Mouse (Mus musculus) adrenal gland, postnatal 4 days (tissue): Measurements from ENCODE around the gene Acp2. TPM values are rescaled to one million over a fixed set of nuclear protein-coding genes. Genes with fewer than 3 reads are reported as not detected.

Source experiments
- DNase-seq, 2 experiments: peaks; one replicate each; pipeline ENCODE4 v3.0.0; 2021 to 2022; ENCODE audit warnings: low spot score in 2 of 2, mixed read lengths in 2 of 2
- total RNA-seq, 2 experiments: library from RNA; stranded (reverse); gene quantifications; 2 replicates each; pipeline ENCODE4 v1.2.3; 2021

Gene Acp2
- total RNA-seq, 2 experiments from 2014 or later = 47.3 TPM

DNA sequence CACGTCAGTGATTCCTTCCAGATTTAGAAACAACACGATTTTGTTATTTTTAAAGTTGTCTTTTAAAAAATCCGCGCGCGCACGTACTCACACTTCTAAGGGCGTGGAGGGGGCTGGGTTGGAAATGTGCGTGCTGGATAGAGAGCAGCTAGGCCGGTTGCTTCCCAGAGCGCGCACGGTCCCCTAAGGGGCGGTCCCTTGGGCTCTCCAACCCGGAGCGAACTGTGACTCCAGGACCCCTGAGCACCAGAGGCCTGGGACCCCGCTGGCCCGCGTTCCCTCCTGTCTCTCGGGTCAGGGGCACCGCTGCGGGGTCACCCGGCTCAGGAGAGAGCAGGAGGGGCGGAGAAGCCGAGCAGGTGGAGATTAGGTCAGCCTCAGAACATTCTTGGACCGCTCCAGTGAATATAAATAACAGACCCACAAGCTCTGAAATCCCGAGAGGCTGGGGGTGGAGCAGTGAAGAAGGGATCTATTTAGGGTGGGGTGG is 53.0 kb downstream of the Acp2 start, which contains the start of gene Pacsin3:
Gene Pacsin3 (plus strand): TSS at position 294 of the 490 bp plus-strand sequence.
- no peak for DNase-seq

DNA sequence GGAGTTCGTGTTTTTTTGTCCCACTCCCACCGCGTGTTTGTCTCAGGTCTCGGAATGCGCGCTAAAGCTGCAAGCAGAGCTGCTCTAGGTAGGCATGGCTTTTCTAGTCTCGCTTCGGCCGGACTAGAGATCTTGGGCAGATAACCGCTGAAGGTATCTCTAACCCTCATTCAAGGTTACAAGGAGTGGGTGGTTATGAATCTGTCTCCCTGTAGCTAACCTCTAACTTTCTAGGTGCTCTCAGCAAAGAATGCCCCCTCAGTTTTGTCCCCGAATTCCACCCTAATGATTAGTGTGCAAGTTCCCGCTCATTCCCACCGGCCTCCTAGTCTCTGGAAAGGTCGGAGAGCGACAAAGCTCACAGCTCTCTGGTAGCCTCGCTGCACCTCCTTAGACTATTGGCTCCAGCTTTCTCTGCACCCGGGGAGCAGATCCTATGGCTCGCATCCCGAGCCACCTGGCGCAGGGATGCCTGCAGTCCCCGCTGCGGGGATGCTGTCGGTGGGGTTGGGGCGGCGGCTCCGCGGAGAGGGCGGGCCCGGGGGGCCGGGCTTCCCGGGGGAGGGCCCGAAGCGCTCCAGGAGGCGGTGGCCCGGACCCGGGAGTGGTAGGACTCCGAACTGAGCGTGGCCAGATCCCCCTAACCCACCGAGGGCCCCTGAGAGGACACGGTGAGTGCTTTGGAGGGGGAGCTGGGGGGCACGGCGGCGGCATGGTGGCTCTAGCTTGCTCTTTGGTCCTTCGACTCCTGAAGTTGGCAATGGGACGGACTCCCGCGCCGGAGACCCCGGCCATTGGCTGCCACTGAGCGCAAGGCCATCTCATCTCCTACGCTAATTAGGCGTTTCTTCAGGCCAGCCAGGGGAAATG is 53.8 kb downstream of the Acp2 start:
- peak in 1 of 2 experiments; percentile 43 for DNase-seq

DNA sequence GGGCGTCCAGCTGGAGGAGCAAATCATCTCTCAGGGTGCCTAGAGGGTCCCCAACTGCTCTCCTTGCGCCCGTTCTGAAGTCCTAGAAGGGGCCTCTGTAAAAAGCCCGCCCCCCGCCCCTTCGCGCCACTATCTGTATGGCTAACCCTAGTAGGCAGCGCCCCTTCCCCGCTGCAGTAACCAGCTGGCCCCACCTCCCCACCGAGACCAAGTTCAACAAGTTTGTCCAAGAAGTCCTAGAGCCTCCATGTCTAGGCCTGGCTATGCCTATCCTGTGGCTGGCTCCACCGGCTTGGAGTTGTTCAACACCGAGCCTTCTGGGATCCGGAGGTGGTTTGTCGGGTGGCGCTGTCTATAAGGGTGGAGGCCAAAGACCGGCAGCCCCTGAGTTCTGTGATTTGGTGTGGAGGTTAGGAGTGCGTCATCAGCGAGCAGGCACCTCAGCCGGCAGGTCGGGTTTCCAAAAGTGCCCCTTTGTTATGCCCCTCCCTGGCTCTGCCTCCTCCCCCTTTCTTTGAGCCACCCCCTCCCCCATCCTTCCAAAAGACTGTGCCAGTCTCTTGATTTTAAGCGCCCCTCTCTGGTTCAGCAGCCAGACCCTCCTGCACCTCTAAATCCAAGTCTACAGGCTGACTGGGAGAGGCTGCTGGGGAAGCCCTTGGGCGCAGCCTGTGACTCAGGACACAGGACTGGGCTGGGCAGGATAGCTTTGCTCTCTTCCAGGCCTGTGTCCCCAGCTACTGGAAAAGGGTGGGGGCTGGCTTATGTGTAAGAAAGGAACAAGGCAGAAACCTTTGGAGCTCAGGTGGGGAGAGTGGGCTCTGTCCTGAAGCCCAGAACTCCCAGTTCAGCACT is 54.7 kb downstream of the Acp2 start:
- DNase-seq = no peak

DNA sequence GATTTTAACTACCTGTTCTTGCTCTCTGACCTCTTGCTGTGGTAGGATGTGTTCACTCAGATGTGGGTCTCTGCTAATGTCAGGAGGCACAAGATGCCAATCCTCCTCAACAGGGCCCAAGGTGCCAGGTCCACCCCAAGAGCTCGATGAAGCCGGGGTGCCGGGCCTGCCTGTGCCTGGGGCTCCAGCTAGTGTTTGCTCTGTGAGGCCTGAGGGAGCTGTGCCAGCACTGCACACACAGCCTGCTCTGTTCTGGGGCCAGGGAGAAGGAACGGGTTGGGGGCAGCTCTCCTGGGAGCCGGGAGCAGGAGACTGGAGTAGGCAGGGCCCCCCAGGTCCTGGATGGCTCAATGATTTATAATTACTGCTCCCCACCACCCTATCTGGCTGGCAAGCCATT is 55.4 kb downstream of the Acp2 start:
- DNase-seq = no peak

DNA sequence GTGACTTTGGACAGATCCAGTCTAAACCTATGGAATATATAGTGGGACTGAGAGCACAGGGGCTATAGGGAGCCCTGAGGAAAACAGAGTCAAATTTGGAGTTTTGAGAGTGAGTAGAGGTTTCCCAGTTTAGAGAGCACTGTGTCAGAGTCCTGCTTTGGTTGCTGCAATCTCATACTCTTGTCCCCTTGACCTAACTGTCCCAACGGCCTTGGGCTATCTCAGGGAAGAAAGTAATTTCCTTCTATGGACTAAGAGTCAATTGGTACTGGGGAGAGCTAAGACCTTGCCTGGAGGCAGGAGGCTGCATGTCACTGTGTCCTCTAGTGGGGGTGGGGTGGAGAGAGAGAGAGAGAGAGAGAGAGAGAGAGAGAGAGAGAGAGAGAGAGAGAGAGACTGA is 56.1 kb downstream of the Acp2 start:
- no peak for DNase-seq

DNA sequence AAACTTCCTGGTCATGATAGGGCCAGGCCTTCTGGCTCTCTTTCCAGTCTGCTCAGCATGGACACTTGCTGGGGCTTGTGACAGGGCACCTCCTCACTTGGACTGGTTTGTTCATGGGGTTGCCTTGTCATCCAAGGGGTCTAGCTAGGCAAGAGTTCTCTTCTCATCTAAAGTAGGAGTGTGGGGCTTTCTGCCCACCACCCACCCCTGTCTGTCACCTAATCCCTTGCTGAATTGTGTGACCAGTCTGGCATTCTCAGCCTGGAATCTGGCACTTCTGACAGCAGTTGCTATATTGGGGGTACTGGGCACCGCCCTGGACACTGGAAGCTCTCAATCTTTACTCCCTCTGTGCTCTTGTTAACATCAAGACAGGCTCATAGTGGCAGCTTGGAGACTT is 56.8 kb downstream of the Acp2 start:
- no peak for DNase-seq

Other genes with a start within 250 kb of the Acp2 start
- gene Rapsn, start 167.3 kb upstream of the Acp2 start, total RNA-seq = 1 to 10 TPM; 4.2 to 4.9 TPM
- 100 to 1,000 TPM; 203 to 210 TPM for gene Psmc3, start 148.9 kb upstream of the Acp2 start, total RNA-seq
- 10 to 100 TPM; 35.7 to 42.0 TPM for gene Slc39a13, start 132.5 kb upstream of the Acp2 start, total RNA-seq
- 1 to 10 TPM; 7.8 to 7.9 TPM for gene Spi1, start 120.5 kb upstream of the Acp2 start, total RNA-seq
- under 1 TPM in 1 of 2 experiments, not detected in 1; 0.17 TPM for gene Mybpc3, start 84.7 kb upstream of the Acp2 start, total RNA-seq
- 10 to 100 TPM; 27.4 to 31.8 TPM for gene Madd, start 19.0 kb upstream of the Acp2 start, total RNA-seq
- 10 to 100 TPM; 10.3 to 11.5 TPM for gene Nr1h3, start 51 bp upstream of the Acp2 start, total RNA-seq
- 10 to 100 TPM; 19.1 to 19.7 TPM for gene Ddb2, start 34.1 kb downstream of the Acp2 start, total RNA-seq
- 100 to 1,000 TPM; 111 to 112 TPM for gene Pacsin3, start 53.1 kb downstream of the Acp2 start, total RNA-seq
- 100 to 1,000 TPM; 112 to 119 TPM for gene Arfgap2, start 62.1 kb downstream of the Acp2 start, total RNA-seq
- gene 1110051M20Rik, start 241.8 kb downstream of the Acp2 start, total RNA-seq = 10 to 100 TPM; 24.7 to 30.2 TPM